Mouse (Mus musculus) forebrain, embryonic 15.5 days (tissue): Measurements from ENCODE around the gene Hoxa3. TPM values are rescaled to one million over a fixed set of nuclear protein-coding genes. Genes with fewer than 3 reads are reported as not detected.

Experiments used
- ATAC-seq: fragments of 200-750 bp; cut with Nextera tagmentation; replicated peaks from 2 replicates; pipeline ENCODE4 v1.8.0; 2017; ENCODE audit warnings: mild to moderate bottlenecking, moderate TSS enrichment, moderate library complexity
- H3K27ac ChIP-seq: fragments of 300-500 bp; sonication (generic); replicated peaks from 2 replicates; pipeline ENCODE4 v1.5.1; 2015; ENCODE audit warnings: mild to moderate bottlenecking, inconsistent platforms
- H3K27me3 ChIP-seq: fragments of 300-500 bp; sonication (generic); 2 replicates; pipeline ENCODE4 v1.6.1; 2015; ENCODE audit warnings: inconsistent platforms
- H3K36me3 ChIP-seq: fragments of 300-500 bp; sonication (generic); 2 replicates; pipeline ENCODE4 v1.6.1; 2015; ENCODE audit warnings: mild to moderate bottlenecking, inconsistent platforms
- H3K4me1 ChIP-seq: fragments of 300-500 bp; sonication (generic); 2 replicates; pipeline ENCODE4 v1.6.1; 2015; ENCODE audit warnings: inconsistent platforms
- H3K4me2 ChIP-seq: fragments of 300-500 bp; sonication (generic); replicated peaks from 2 replicates; pipeline ENCODE4 v1.6.1; 2015; ENCODE audit warnings: mild to moderate bottlenecking, inconsistent platforms
- H3K4me3 ChIP-seq: fragments of 300-500 bp; sonication (generic); 2 replicates; pipeline ENCODE4 v1.5.1; 2015; ENCODE audit warnings: mild to moderate bottlenecking, inconsistent platforms
- H3K9ac ChIP-seq: fragments of 300-500 bp; sonication (generic); replicated peaks from 2 replicates; pipeline ENCODE4 v1.6.1; 2015; ENCODE audit warnings: mild to moderate bottlenecking, inconsistent platforms
- H3K9me3 ChIP-seq: fragments of 300-500 bp; sonication (generic); 2 replicates; pipeline ENCODE4 v1.6.1; 2016; ENCODE audit warnings: inconsistent platforms
- WGBS: fragments of 180-500 bp; shearing (Covaris S2); methylation state at CpG from one replicate; pipeline ENCODE4 v1.1.7; 2015; ENCODE audit warnings: mixed read lengths; 5-methylcytosine and 5-hydroxymethylcytosine counted together
- polyA plus RNA-seq: library from polyadenylated mRNA; unstranded; fragments of >200 nt; fragmentation: Nextera tagmentation; extraction: Ambion mirVana; gene quantifications from 2 replicates; pipeline ENCODE4 v1.2.1, GENCODE M21; 2015

Hoxa3 gene
- polyA plus RNA-seq, 1 experiment from 2014 or later, result not detected

- Histone ChIP-seq H3K4me2 (no peak overlapping the region), H3K9me3 (no peaks in the 10 kb centered on the region), H3K4me3 (no peak overlapping the region), H3K27ac (no peak overlapping the region), H3K4me1 (peaks cover 13% of the 10 kb centered on the region), H3K27me3 (peaks cover 98% of the 10 kb centered on the region), H3K9ac (no peak overlapping the region), H3K36me3 (no peaks in the 10 kb centered on the region)
- 1% methylated on average over 5 of the region's 5 CpGs for WGBS
- ATAC-seq, result no peak
Observed at GRCm38 (mm10) chr6:52154044-52154443, 59.1 kb downstream of the Hoxa3 start.

GRCm38 (mm10) chr6:52153270-52153669 is 59.9 kb downstream of the Hoxa3 start:
- 0% methylated on average over 6 of the region's 6 CpGs for whole genome bisulfite sequencing

DNA sequence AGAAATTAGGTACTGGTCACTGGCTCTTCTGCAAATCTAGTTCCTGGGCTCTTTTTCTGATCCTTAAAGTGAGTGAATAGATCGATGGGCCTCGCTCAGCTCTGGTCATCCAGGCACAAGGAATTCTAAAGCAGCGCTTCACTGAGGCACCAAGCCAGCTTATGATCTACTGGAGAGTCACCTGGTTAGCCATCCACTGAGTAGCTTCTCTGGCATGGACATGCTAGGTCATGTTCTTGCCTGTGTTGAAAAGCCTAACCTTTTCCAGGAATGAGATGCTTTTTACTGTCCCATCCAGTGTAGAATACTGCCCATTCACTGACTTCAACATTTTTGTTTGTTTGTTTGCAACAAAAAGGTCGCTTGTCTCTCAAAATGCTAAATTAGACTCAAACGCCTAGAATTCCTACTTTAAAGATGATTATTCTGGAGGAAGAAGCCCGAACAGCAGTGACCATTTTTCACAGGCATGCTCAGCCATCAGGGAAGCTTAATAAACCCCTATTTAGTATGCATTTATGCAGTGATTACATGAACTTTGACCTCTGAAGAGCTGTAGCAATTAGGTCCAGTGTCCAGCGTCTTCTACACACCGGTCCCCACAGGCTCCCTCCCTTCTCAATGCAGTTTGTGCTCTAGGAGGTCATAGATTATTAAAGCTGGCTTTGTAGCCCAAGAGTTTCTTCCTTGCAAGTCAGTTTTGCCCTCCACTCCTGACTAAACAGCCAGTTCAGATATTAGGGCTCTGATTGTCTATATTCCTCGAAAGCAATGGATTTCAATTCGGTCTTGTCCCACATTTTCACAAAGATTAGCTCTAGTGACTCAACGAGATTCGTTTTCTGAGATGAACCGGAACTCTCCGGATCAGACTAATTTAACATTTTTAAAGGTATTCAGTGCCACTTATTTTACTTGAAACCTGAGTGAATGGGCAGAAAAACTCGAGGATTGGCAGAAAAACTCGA is 60.6 kb downstream of the Hoxa3 start:
- H3K4me1 ChIP-seq, result no peaks in the 10 kb centered on the region
- H3K36me3 ChIP-seq, result no peaks in the 10 kb centered on the region
- no peaks in the 10 kb centered on the region for H3K9me3 ChIP-seq
- H3K4me3 ChIP-seq, result no peak overlapping the region
- ATAC-seq, result no peak
- H3K4me2 ChIP-seq, result no peak overlapping the region
- H3K27ac ChIP-seq, result no peak overlapping the region
- no peak overlapping the region for H3K9ac ChIP-seq
- WGBS, result 2% methylated on average over 16 of the region's 16 CpGs
- H3K27me3 ChIP-seq, result peaks cover 96% of the 10 kb centered on the region

More at GRCm38 (mm10) chr6:52153270-52153669, 59.9 kb downstream of the Hoxa3 start:
- Histone ChIP-seq H3K4me2 (no peak overlapping the region), H3K9ac (no peak overlapping the region), H3K27me3 (peaks cover 96% of the 10 kb centered on the region), H3K36me3 (no peaks in the 10 kb centered on the region), H3K4me1 (peaks cover 5% of the 10 kb centered on the region), H3K27ac (no peak overlapping the region), H3K4me3 (no peak overlapping the region), H3K9me3 (no peaks in the 10 kb centered on the region)
- no peak for ATAC-seq

- no peak for ATAC-seq
- 4% methylated on average over 4 of the region's 4 CpGs for WGBS
- Histone ChIP-seq H3K4me3 (no peak overlapping the region), H3K27me3 (peaks cover 95% of the 10 kb centered on the region), H3K27ac (no peak overlapping the region), H3K4me2 (no peak overlapping the region), H3K4me1 (no peaks in the 10 kb centered on the region), H3K9ac (no peak overlapping the region), H3K9me3 (no peaks in the 10 kb centered on the region), H3K36me3 (no peaks in the 10 kb centered on the region)
Observed at GRCm38 (mm10) chr6:52151571-52151970, 61.6 kb downstream of the Hoxa3 start.

GRCm38 (mm10) chr6:52150401-52150966 is 62.7 kb downstream of the Hoxa3 start:
- peaks cover 90% of the 10 kb centered on the region for H3K27me3 ChIP-seq
- H3K4me1 ChIP-seq, result no peaks in the 10 kb centered on the region
- no peaks in the 10 kb centered on the region for H3K36me3 ChIP-seq
- no peak overlapping the region for H3K27ac ChIP-seq
- H3K9me3 ChIP-seq, result no peaks in the 10 kb centered on the region
- WGBS, result 4% methylated on average over 16 of the region's 16 CpGs
- no peak overlapping the region for H3K9ac ChIP-seq
- no peak overlapping the region for H3K4me2 ChIP-seq
- ATAC-seq, result no peak
- no peak overlapping the region for H3K4me3 ChIP-seq

DNA sequence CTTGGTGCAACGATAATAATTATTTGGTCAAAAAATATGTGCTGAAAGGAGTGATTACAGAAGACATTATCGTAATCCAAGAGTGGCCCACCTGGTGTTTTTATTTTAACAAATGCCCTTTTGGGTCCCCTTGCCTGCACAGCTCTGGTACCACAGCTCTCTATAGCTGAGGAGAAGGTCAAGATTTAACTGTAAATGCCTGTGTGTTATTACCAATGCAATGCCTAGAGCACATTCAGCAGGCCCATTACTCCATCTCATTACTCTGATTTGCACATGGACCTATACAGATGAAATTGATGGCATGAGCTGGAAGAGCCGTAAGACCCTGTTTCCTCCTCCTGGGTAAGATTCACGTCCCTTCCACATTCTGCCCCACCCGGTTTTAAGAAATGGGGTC is 74.0 kb downstream of the Hoxa3 start:
- 85% methylated on average over 5 of the region's 5 CpGs for WGBS
- H3K27ac ChIP-seq, result no peak overlapping the region
- peaks cover 3% of the 10 kb centered on the region; the same call in 1 of the 2 replicates for H3K27me3 ChIP-seq
- no peak overlapping the region for H3K4me3 ChIP-seq
- H3K36me3 ChIP-seq, result no peaks in the 10 kb centered on the region
- H3K9me3 ChIP-seq, result no peaks in the 10 kb centered on the region
- H3K4me2 ChIP-seq, result no peak overlapping the region
- H3K4me1 ChIP-seq, result peaks cover 3% of the 10 kb centered on the region; the same call in 1 of the 2 replicates
- no peak for ATAC-seq
- H3K9ac ChIP-seq, result no peak overlapping the region

DNA sequence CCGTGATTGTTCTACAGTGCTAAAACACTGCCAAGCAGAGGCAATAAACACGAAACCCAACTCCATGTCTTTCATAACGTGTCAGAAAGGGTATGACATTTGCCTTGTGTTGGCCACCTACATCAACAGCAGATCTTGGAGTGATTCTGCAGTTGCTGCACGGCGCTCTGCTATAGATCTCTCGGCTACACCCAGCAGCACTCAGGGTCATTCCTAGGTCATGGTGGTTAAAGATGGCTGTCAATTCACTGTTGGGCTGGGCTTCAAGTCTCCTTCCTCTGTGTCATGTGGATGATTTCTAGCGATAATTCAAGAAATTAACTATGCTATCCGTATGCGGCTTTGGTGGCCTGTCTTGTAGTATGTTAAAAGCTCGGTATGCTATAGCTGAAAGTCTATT is 74.6 kb downstream of the Hoxa3 start:
- Histone ChIP-seq H3K4me2 (no peak overlapping the region), H3K27ac (no peak overlapping the region)
- WGBS, result 82% methylated on average over 10 of the region's 10 CpGs

DNA sequence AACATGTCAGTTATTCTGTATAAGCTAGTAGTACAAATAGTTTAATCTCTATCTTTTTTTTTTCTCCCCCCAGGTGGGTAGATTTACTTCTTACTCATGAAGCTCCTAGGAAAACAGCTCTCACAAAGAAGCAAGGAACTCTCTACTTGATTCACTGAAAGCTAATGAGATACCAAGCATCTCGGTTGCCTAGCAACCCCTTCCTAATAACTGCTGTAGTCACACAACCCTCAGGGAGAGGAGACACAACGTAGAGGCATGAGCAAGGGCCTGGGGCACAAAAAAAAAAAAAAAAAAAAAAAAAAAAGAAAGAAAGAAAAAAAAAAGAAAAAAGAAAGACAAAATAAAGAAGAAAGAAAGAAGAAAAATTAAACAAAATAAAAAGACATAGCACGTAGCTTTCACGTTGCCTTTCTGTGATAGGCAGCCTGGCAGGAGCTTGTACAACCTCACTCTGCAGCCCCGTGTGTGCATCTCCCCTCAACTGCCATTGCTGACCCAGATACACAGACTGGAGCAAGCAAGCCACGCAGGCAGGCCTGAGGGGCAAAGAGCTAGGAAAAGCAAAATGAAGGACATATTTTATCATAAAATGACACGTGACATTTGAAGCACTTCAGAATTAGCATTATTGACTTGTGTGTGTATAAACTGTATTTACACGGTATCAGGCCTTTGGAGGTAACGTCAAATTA is 75.1 kb downstream of the Hoxa3 start:
- 47% methylated on average over 9 of the region's 9 CpGs for WGBS
- Histone ChIP-seq H3K27ac (no peak overlapping the region), H3K4me1 (peaks cover 3% of the 10 kb centered on the region; the same call in 1 of the 2 replicates), H3K36me3 (no peaks in the 10 kb centered on the region), H3K9ac (no peak overlapping the region), H3K27me3 (no peaks in the 10 kb centered on the region), H3K4me3 (no peak overlapping the region), H3K4me2 (no peak overlapping the region), H3K9me3 (no peaks in the 10 kb centered on the region)
- no peak for ATAC-seq

More for the DNA sequence above, 74.6 kb downstream of the Hoxa3 start:
- H3K9me3 ChIP-seq, result no peaks in the 10 kb centered on the region
- no peak overlapping the region for H3K9ac ChIP-seq
- peaks cover 3% of the 10 kb centered on the region; the same call in 1 of the 2 replicates for H3K4me1 ChIP-seq
- no peak overlapping the region for H3K4me3 ChIP-seq
- no peak for ATAC-seq
- no peaks in the 10 kb centered on the region for H3K36me3 ChIP-seq
- H3K27me3 ChIP-seq, result peaks cover 3% of the 10 kb centered on the region; the same call in 1 of the 2 replicates

DNA sequence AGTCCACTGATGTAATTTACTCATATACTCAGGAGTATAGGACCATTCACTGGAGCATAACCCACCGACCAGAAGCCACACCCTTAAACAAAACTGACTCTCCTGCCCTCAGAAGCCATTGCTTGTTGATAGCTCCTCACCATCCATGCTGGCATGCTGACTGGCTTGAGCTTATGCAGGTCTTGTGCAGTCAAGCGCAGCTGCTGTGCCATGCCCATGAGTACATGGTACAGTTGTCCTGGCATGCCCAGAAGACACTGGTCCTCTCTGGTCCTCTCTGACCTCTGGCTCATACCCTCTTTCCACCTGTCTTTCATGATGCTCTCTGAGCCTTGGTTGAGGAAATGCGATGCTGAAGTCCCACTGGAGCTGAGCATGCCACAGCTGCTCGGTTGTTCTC is 89.5 kb downstream of the Hoxa3 start:
- no peak overlapping the region for H3K4me2 ChIP-seq
- no peak for ATAC-seq
- H3K4me3 ChIP-seq, result no peak overlapping the region
- H3K36me3 ChIP-seq, result no peaks in the 10 kb centered on the region
- H3K27me3 ChIP-seq, result no peaks in the 10 kb centered on the region
- no peak overlapping the region for H3K9ac ChIP-seq
- no peak overlapping the region for H3K27ac ChIP-seq
- 83% methylated on average over 4 of the region's 4 CpGs for WGBS
- no peaks in the 10 kb centered on the region for H3K9me3 ChIP-seq
- peaks cover 16% of the 10 kb centered on the region for H3K4me1 ChIP-seq

DNA sequence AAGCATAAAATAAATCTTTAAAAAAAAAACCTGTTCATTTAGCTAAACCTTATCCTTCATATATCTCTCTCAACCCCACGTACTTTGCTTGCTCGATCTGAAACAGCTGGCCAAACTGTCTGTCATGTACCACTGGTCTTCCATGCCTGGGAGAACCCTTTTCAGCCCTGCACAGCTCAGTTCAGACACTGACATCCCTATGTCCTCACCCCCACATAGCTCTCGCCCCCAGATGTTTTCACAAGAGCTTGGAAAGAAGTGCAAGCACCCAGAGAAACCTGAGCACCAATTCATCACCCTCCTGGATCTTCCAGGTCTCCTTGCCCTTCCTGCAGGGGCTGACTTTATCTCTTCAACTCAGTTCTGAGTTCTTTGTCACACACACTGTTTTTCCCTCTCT is 92.0 kb downstream of the Hoxa3 start:
- no peak for ATAC-seq
- Histone ChIP-seq H3K9ac (no peak overlapping the region), H3K4me1 (peaks cover 21% of the 10 kb centered on the region), H3K4me3 (no peak overlapping the region), H3K27me3 (no peaks in the 10 kb centered on the region), H3K9me3 (no peaks in the 10 kb centered on the region), H3K4me2 (no peak overlapping the region), H3K36me3 (no peaks in the 10 kb centered on the region), H3K27ac (no peak overlapping the region)
- 71% methylated on average over 3 of the region's 3 CpGs for WGBS
